In the genomic region with DNA sequence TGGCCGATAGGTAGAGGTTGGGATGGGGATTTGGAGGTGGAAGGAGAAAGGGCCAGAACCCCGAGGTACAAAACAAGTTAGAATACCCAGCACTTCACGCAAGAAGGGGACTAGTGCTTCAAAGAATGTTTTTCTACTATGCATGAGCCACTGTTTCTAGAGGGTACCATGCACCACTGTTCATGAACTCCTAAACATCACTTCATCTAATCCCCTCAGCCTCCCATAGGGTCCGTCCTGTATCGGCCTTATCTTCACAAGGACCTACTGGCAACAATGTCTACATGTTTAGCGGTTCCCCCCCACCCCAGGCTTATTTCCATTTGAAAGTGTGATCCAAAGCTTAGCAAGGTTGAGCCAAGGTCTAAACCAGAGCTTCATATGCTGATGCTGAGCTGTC, we compare ENCODE assay signal across 10 mouse cellular contexts.
DNase-seq lines count a peak whose midpoint lies in the region; ATAC-seq lines count a peak whose summit lies in the region.
"Had no signal": no experiment of that assay in that cellular context is flagged by ENCODE, and none has a peak within 500 bp of the region (broad histone marks: within the 10 kb centered on the region; RNA-seq: fewer than 3 reads in every experiment).

No protein-coding gene starts in this region.

- peaks cover 4% of the 10 kb centered on the region; the same call in 1 of the 2 replicates for H3K4me1 ChIP-seq in heart, embryonic 11.5 days (ENCODE audit: control insufficient read depth, insufficient read depth, low read length)
- H3K4me1 ChIP-seq in midbrain, embryonic 12.5 days = 0 out of 2 replicates have a peak, but pooled peaks cover 5% of the 10 kb centered on the region

- no peaks in the 10 kb centered on the region for H3K9me3 ChIP-seq in heart, embryonic 11.5 days (replicated peaks; ENCODE audit: control insufficient read depth, low read length)
- no peaks in the 10 kb centered on the region for H3K9me3 ChIP-seq in midbrain, embryonic 12.5 days
- H3K9me3 ChIP-seq: limb, embryonic 12.5 days had no signal

- intact Hi-C loops in heart, postnatal 25 days (cut with DNase I) = loop anchor here (2.0 kb wide), 1 partner anchor 207 kb away; no protein-coding TSS in a partner anchor

- no peak overlapping the region for H3K4me3 ChIP-seq in heart, embryonic 11.5 days (ENCODE audit: low read depth, low read length)
- H3K4me3 ChIP-seq in midbrain, embryonic 12.5 days = no peak overlapping the region
- H3K4me3 ChIP-seq: limb, embryonic 12.5 days had no signal

- no peak overlapping the region for H3K4me2 ChIP-seq in heart, embryonic 11.5 days
- H3K4me2 ChIP-seq in midbrain, embryonic 12.5 days (replicated peaks) = 0 out of 2 replicates have a peak overlapping the region, but pooled peaks have one; percentile 32

- 59% methylated on average over 6 of the region's 6 CpGs for WGBS in heart, embryonic 11.5 days (ENCODE audit: insufficient replicate concordance)
- 52% methylated on average over 6 of the region's 6 CpGs for WGBS in midbrain, embryonic 12.5 days

- H3K27me3 ChIP-seq in heart, embryonic 11.5 days (ENCODE audit: control insufficient read depth, insufficient read depth, low read length) = no peaks in the 10 kb centered on the region
- H3K27me3 ChIP-seq in midbrain, embryonic 12.5 days = no peaks in the 10 kb centered on the region
- H3K27me3 ChIP-seq: limb, embryonic 12.5 days had no signal

- ATAC-seq in heart, embryonic 11.5 days (replicated peaks; ENCODE audit: insufficient number of reproducible peaks, low FRiP score, low TSS enrichment) = no peak
- ATAC-seq in midbrain, embryonic 12.5 days (ENCODE audit: low FRiP score, low read depth) = peak; percentile 23
- ATAC-seq: intestine, postnatal 0 days had no signal

- H3K27ac ChIP-seq in heart, embryonic 11.5 days (ENCODE audit: low read depth, low read length) = no peak overlapping the region
- no peak overlapping the region for H3K27ac ChIP-seq in midbrain, embryonic 12.5 days (replicated peaks)
- H3K27ac ChIP-seq: limb, embryonic 12.5 days had no signal

- H3K9ac ChIP-seq in heart, embryonic 11.5 days (ENCODE audit: low read depth, low read length) = 0 out of 2 replicates have a peak overlapping the region, but pooled peaks have one; percentile 16
- H3K9ac ChIP-seq in midbrain, embryonic 12.5 days (replicated peaks) = no peak overlapping the region
- H3K9ac ChIP-seq: limb, embryonic 12.5 days had no signal

- H3K36me3 ChIP-seq in heart, embryonic 11.5 days (ENCODE audit: control insufficient read depth, insufficient read depth, low read length) = no peaks in the 10 kb centered on the region
- H3K36me3 ChIP-seq in midbrain, embryonic 12.5 days = no peaks in the 10 kb centered on the region
- H3K36me3 ChIP-seq: limb, embryonic 12.5 days had no signal

- DNase-seq in heart, postnatal 25 days (ENCODE audit: low spot score) = no peak
- peak; percentile 19 for DNase-seq in retina, embryonic 14.5 days (ENCODE audit: low spot score)
- no peak for DNase-seq in retina, postnatal 1 day
- DNase-seq in cerebellum, adult 11-12 months = no peak
- no peak for DNase-seq in adrenal gland, adult 8-10 months
- DNase-seq in cerebellum, postnatal 10 days = no peak
